Mouse (Mus musculus) c-Kit-positive CD71-positive TER-119-positive erythroid progenitor cells, embryonic 14.5 days (primary cell): Measurements from ENCODE around the gene Arnt.
"Not testable (repeated sequence)": the region's sequence is repeated elsewhere in the genome, so short reads cannot be mapped to it uniquely, and the experiment has no call there.

Experiments
- DNase-seq: peaks from one replicate; pipeline ENCODE4 v3.0.0-alpha.2; 2013; ENCODE audit warnings: low spot score

Arnt gene

GRCm38 (mm10) chr3:95526622-95527211, 92.5 kb downstream of the Arnt start, which contains the start of gene Ctss:
Gene Ctss (plus strand): TSS chr3:95526786.
- DNase-seq = no peak

- no peak for DNase-seq
Measured at GRCm38 (mm10) chr3:95529814-95530213, 95.6 kb downstream of the Arnt start.

- DNase-seq = no peak
Measured at GRCm38 (mm10) chr3:95531025-95531424, 96.8 kb downstream of the Arnt start.

- DNase-seq = no peak
Measured at GRCm38 (mm10) chr3:95533364-95533763, 99.2 kb downstream of the Arnt start.

GRCm38 (mm10) chr3:95534927-95535326, 100.7 kb downstream of the Arnt start:
- DNase-seq = no peak

- DNase-seq = no peak
Measured at GRCm38 (mm10) chr3:95538936-95539335, 104.7 kb downstream of the Arnt start.

- DNase-seq = no peak
Measured at GRCm38 (mm10) chr3:95539837-95540236, 105.6 kb downstream of the Arnt start.

GRCm38 (mm10) chr3:95541186-95541585, 107.0 kb downstream of the Arnt start:
- not testable (repeated sequence) for DNase-seq

- no peak for DNase-seq
Measured at GRCm38 (mm10) chr3:95542171-95542570, 108.0 kb downstream of the Arnt start.

- no peak for DNase-seq
Measured at GRCm38 (mm10) chr3:95542981-95543380, 108.8 kb downstream of the Arnt start.
